Mouse (Mus musculus): ENCODE data around the gene Ednra. TPM values are rescaled to one million over a fixed set of nuclear protein-coding genes. Genes with fewer than 3 reads are reported as not detected.
A peak's percentile ranks its signal among the peaks of the same experiment; 100 is the strongest.
"Not testable (repeated sequence)": the region's sequence is repeated elsewhere in the genome, so short reads cannot be mapped to it uniquely, and the experiment has no call there.

Ednra gene
- polyA plus RNA-seq, 1 experiment from 2014 or later = 49.0 TPM

- no peak overlapping the region for H3K4me2 ChIP-seq (ENCODE audit: low read length)
- H3K4me1 ChIP-seq (ENCODE audit: control insufficient read depth in 2 of 2, insufficient read depth in 2 of 2, low read length in 2 of 2) = peaks cover 2 to 9% of the 10 kb centered on the region in 2 experiments; a peak in 2 of 4 replicates
- no peak overlapping the region for H3K4me3 ChIP-seq (ENCODE audit: control insufficient read depth in 1 of 2, insufficient read depth in 1 of 2, low read depth in 1 of 2, low read length in 2 of 2)
- no peaks in the 10 kb centered on the region for H3K9me3 ChIP-seq (ENCODE audit: control insufficient read depth, low read length)
- peaks cover 21% of the 10 kb centered on the region; the same call in 1 of the 2 replicates for H3K36me3 ChIP-seq (ENCODE audit: control insufficient read depth, insufficient read depth, low read length)
- H3K27ac ChIP-seq (replicated peaks in 1 of 2; ENCODE audit: control insufficient read depth in 1 of 2, insufficient read depth in 1 of 2, low read depth in 2 of 2, low read length in 2 of 2) = 0 out of 4 replicates have a peak overlapping the region, but pooled peaks of 1 of the 2 experiments have one; percentile 19
- H3K9ac ChIP-seq (ENCODE audit: low read length) = no peak overlapping the region
- H3K27me3 ChIP-seq (ENCODE audit: control insufficient read depth, insufficient read depth, low read length) = no peaks in the 10 kb centered on the region
- no peak for ATAC-seq (ENCODE audit: insufficient number of reproducible peaks, insufficient read depth, low FRiP score, low read depth)
- 54% methylated on average over 5 of the region's 5 CpGs for WGBS
Observed at GRCm38 (mm10) chr8:77695486-77696058, 28.7 kb downstream of the Ednra start.

GRCm38 (mm10) chr8:77695070-77695469 is 29.2 kb downstream of the Ednra start:
- Histone ChIP-seq H3K9ac (ENCODE audit: low read length) (no peak overlapping the region), H3K27me3 (ENCODE audit: control insufficient read depth, insufficient read depth, low read length) (no peaks in the 10 kb centered on the region), H3K27ac (replicated peaks in 1 of 2; ENCODE audit: control insufficient read depth in 1 of 2, insufficient read depth in 1 of 2, low read depth in 2 of 2, low read length in 2 of 2) (no peak overlapping the region), H3K4me2 (ENCODE audit: low read length) (no peak overlapping the region), H3K36me3 (ENCODE audit: control insufficient read depth, insufficient read depth, low read length) (peaks cover 20% of the 10 kb centered on the region; the same call in 1 of the 2 replicates), H3K4me3 (ENCODE audit: control insufficient read depth in 1 of 2, insufficient read depth in 1 of 2, low read depth in 1 of 2, low read length in 2 of 2) (no peak overlapping the region), H3K4me1 (ENCODE audit: control insufficient read depth in 2 of 2, insufficient read depth in 2 of 2, low read length in 2 of 2) (peaks cover 2 to 9% of the 10 kb centered on the region in 2 experiments; a peak in 2 of 4 replicates), H3K9me3 (ENCODE audit: control insufficient read depth, low read length) (no peaks in the 10 kb centered on the region)
- no peak for ATAC-seq (ENCODE audit: insufficient number of reproducible peaks, insufficient read depth, low FRiP score, low read depth)
- WGBS = 72% methylated on average over 3 of the region's 3 CpGs

- Histone ChIP-seq H3K27ac (replicated peaks in 1 of 2; ENCODE audit: control insufficient read depth in 1 of 2, insufficient read depth in 1 of 2, low read depth in 2 of 2, low read length in 2 of 2) (no peak overlapping the region), H3K9ac (ENCODE audit: low read length) (no peak overlapping the region), H3K9me3 (ENCODE audit: control insufficient read depth, low read length) (no peaks in the 10 kb centered on the region), H3K4me1 (ENCODE audit: control insufficient read depth in 2 of 2, insufficient read depth in 2 of 2, low read length in 2 of 2) (peaks cover 2 to 9% of the 10 kb centered on the region in 2 experiments; a peak in 2 of 4 replicates), H3K4me2 (ENCODE audit: low read length) (no peak overlapping the region), H3K4me3 (ENCODE audit: control insufficient read depth in 1 of 2, insufficient read depth in 1 of 2, low read depth in 1 of 2, low read length in 2 of 2) (no peak overlapping the region), H3K27me3 (ENCODE audit: control insufficient read depth, insufficient read depth, low read length) (no peaks in the 10 kb centered on the region), H3K36me3 (ENCODE audit: control insufficient read depth, insufficient read depth, low read length) (peaks cover 17% of the 10 kb centered on the region; the same call in 1 of the 2 replicates)
- WGBS = 84% methylated on average over 4 of the region's 4 CpGs
- no peak for ATAC-seq (ENCODE audit: insufficient number of reproducible peaks, insufficient read depth, low FRiP score, low read depth)
Observed at GRCm38 (mm10) chr8:77694588-77694987, 29.7 kb downstream of the Ednra start.

- ATAC-seq (ENCODE audit: insufficient number of reproducible peaks, insufficient read depth, low FRiP score, low read depth); H3K27ac ChIP-seq (replicated peaks in 1 of 2; ENCODE audit: control insufficient read depth in 1 of 2, insufficient read depth in 1 of 2, low read depth in 2 of 2, low read length in 2 of 2); H3K27me3 ChIP-seq (ENCODE audit: control insufficient read depth, insufficient read depth, low read length); H3K9me3 ChIP-seq (ENCODE audit: control insufficient read depth, low read length); H3K4me1 ChIP-seq (ENCODE audit: control insufficient read depth in 2 of 2, insufficient read depth in 2 of 2, low read length in 2 of 2); H3K4me2 ChIP-seq (ENCODE audit: low read length); H3K9ac ChIP-seq (ENCODE audit: low read length); H3K4me3 ChIP-seq (ENCODE audit: control insufficient read depth in 1 of 2, insufficient read depth in 1 of 2, low read depth in 1 of 2, low read length in 2 of 2): not testable (repeated sequence)
- H3K36me3 ChIP-seq (ENCODE audit: control insufficient read depth, insufficient read depth, low read length) = peaks cover 30% of the 10 kb centered on the region
- 48% methylated on average over 7 of the region's 7 CpGs for WGBS
Observed at GRCm38 (mm10) chr8:77689421-77690059, 34.7 kb downstream of the Ednra start.

GRCm38 (mm10) chr8:77688978-77689377 is 35.3 kb downstream of the Ednra start:
- no peak for ATAC-seq (ENCODE audit: insufficient number of reproducible peaks, insufficient read depth, low FRiP score, low read depth)

GRCm38 (mm10) chr8:77684372-77684771 is 39.9 kb downstream of the Ednra start:
- Histone ChIP-seq H3K27me3 (ENCODE audit: control insufficient read depth, insufficient read depth, low read length) (no peaks in the 10 kb centered on the region), H3K9me3 (ENCODE audit: control insufficient read depth, low read length) (no peaks in the 10 kb centered on the region), H3K27ac (replicated peaks in 1 of 2; ENCODE audit: control insufficient read depth in 1 of 2, insufficient read depth in 1 of 2, low read depth in 2 of 2, low read length in 2 of 2) (peak overlapping the region in 1 of 2 experiments; percentile 10; a peak in 1 of 4 replicates), H3K36me3 (ENCODE audit: control insufficient read depth, insufficient read depth, low read length) (peaks cover 28% of the 10 kb centered on the region), H3K9ac (ENCODE audit: low read length) (no peak overlapping the region), H3K4me3 (ENCODE audit: control insufficient read depth in 1 of 2, insufficient read depth in 1 of 2, low read depth in 1 of 2, low read length in 2 of 2) (no peak overlapping the region), H3K4me1 (ENCODE audit: control insufficient read depth in 2 of 2, insufficient read depth in 2 of 2, low read length in 2 of 2) (peaks cover 6 to 13% of the 10 kb centered on the region in 2 experiments; a peak in 3 of 4 replicates), H3K4me2 (ENCODE audit: low read length) (no peak overlapping the region)
- WGBS = 45% methylated on average over 6 of the region's 6 CpGs
- no peak for ATAC-seq (ENCODE audit: insufficient number of reproducible peaks, insufficient read depth, low FRiP score, low read depth)

More at GRCm38 (mm10) chr8:77688978-77689377, 35.3 kb downstream of the Ednra start:
- Histone ChIP-seq H3K27me3 (ENCODE audit: control insufficient read depth, insufficient read depth, low read length) (no peaks in the 10 kb centered on the region), H3K36me3 (ENCODE audit: control insufficient read depth, insufficient read depth, low read length) (peaks cover 28% of the 10 kb centered on the region), H3K9ac (ENCODE audit: low read length) (no peak overlapping the region), H3K27ac (replicated peaks in 1 of 2; ENCODE audit: control insufficient read depth in 1 of 2, insufficient read depth in 1 of 2, low read depth in 2 of 2, low read length in 2 of 2) (no peak overlapping the region), H3K4me2 (ENCODE audit: low read length) (no peak overlapping the region), H3K9me3 (ENCODE audit: control insufficient read depth, low read length) (no peaks in the 10 kb centered on the region), H3K4me3 (ENCODE audit: control insufficient read depth in 1 of 2, insufficient read depth in 1 of 2, low read depth in 1 of 2, low read length in 2 of 2) (no peak overlapping the region), H3K4me1 (ENCODE audit: control insufficient read depth in 2 of 2, insufficient read depth in 2 of 2, low read length in 2 of 2) (peaks cover 0 to 2% of the 10 kb centered on the region in 2 experiments; a peak in 1 of 4 replicates)
- 62% methylated on average over 5 of the region's 5 CpGs for WGBS

GRCm38 (mm10) chr8:77683356-77684106 is 40.7 kb downstream of the Ednra start:
- H3K4me1 ChIP-seq (ENCODE audit: control insufficient read depth in 2 of 2, insufficient read depth in 2 of 2, low read length in 2 of 2) = peaks cover 5 to 13% of the 10 kb centered on the region in 2 experiments; a peak in 3 of 4 replicates
- H3K27ac ChIP-seq (replicated peaks in 1 of 2; ENCODE audit: control insufficient read depth in 1 of 2, insufficient read depth in 1 of 2, low read depth in 2 of 2, low read length in 2 of 2) = no peak overlapping the region; a peak in 1 of 4 replicates
- H3K9me3 ChIP-seq (ENCODE audit: control insufficient read depth, low read length) = no peaks in the 10 kb centered on the region
- no peak overlapping the region for H3K4me2 ChIP-seq (ENCODE audit: low read length)
- no peak for ATAC-seq (ENCODE audit: insufficient number of reproducible peaks, insufficient read depth, low FRiP score, low read depth)
- H3K27me3 ChIP-seq (ENCODE audit: control insufficient read depth, insufficient read depth, low read length) = no peaks in the 10 kb centered on the region
- no peak overlapping the region for H3K9ac ChIP-seq (ENCODE audit: low read length)
- H3K4me3 ChIP-seq (ENCODE audit: control insufficient read depth in 1 of 2, insufficient read depth in 1 of 2, low read depth in 1 of 2, low read length in 2 of 2) = no peak overlapping the region
- H3K36me3 ChIP-seq (ENCODE audit: control insufficient read depth, insufficient read depth, low read length) = peaks cover 23% of the 10 kb centered on the region
- WGBS = 84% methylated on average over 6 of the region's 6 CpGs

Data from heart, embryonic 14.5 days (tissue).